Mouse (Mus musculus) CD8-positive naive resting alpha-beta T cell, adult 2 months (primary cell): ENCODE measurements around the gene Nt5dc3.

Experiments
- DNase-seq, 2 experiments: peaks; one replicate each; pipeline ENCODE4 v3.0.0; 2022; ENCODE audit warnings: low read depth in 2 of 2, low spot score in 2 of 2

The Nt5dc3 gene

DNA sequence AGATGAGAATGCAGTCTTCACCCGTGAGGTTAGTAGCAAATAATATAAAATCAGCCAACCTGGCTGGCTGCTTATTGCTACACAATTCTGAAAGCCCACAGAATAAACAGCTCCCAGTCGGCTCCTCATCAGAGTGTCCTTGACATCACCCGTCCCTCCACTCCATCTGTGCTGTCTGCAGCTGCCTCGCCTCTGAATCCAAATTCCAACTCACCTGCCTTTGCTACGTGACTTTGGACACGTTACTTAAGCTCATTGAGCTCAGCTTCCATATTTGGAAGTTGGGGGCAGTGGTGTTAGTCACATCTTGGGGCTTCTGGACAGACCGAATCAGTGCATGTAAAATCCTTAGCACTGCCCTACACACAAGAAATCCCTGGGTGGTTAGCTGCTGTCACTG is 93.3 kb downstream of the Nt5dc3 start:
- DNase-seq, result no peak

DNA sequence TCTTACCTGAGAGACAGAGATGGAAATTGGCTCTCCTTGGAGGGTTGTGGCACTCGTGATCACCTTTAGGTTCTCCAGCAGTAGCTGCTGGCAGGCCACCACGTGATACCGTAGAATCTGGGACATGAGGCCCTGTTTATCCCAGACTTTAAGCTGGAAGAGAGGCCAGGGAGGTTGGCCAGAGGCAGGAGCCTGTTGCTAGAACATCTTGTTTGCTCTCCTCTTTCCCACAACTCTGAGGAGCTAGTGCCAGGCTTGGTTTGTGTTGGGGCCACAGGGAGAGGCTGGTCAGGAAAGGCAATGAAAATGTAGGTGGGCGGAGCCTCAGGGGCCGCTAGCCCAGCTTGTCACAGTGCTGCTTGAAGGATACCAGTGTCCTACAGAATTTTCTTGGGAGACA is 93.8 kb downstream of the Nt5dc3 start:
- no peak for DNase-seq

DNA sequence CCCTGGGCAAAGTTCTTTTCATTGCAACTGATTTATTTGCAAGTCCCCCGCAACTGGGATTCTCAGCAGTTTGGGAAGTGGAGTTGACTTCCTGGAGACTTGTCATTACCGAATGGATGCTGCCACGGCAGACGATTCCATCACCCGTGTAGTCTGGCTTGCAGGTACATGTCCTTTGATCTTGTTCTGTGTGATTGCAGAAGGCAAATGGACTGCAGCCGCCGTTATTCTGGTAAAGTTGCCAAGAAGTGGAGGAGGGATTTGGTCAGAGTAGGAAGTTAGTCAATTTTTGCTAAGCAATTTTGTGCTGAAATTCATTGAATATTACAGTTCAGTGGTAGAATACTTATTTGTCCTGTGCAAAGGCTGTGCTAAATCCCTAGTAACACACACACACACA is 99.9 kb downstream of the Nt5dc3 start:
- no peak for DNase-seq

DNA sequence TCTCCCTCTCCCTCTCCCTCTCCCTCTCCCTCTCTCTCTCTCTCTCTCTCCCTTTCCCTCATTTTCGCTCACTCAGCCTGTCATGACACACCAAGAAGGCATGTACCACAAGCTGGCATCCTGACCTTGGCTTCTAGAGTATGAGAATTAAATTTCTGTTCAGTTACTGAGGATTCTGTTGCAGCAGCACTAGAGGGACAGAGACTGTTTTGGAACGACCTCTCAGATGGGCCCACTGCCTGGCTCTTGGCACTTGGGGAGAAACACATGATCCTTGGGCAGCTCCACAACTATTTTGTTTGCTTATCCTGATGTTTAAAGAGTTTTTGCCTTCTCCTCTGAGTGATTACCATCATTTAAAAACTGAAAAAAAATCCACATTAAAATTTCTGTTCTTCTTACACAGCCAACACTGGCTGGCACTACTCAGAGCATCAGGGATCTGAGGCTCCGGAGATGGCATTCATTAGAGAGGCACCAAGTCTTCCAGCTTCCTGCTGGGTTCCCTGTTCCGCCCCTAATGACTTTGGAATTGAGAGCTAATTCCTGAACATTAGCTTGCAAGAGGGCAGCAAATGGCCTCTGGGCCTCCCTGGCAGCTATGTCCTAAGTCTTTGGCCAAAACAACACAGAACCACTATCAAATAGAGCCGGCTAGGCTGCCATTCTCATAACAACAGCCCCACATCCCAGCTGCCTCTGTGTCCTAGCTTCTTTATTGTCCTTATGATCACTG is 101.4 kb downstream of the Nt5dc3 start:
- no peak for DNase-seq

DNA sequence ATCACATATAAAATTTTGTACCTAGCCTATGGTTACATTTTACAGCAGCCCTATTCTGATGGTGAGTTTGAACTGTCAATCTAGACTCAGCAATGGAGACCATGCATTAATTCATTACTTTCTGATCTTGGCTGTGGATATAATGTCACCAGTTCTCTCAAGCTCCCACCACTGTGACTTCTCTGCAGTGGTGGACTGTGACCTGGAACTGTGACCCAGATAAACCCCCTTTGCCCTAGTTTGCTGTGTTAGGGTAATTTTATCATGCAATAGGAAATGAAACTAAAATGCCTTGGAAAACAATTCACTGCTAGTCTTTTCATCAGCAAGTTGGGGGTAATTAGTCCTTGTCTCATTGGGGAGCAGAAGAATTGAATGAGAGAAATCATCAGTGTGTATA is 102.6 kb downstream of the Nt5dc3 start:
- no peak for DNase-seq

GRCm38 (mm10) chr10:86886434-86886833 is 107.6 kb downstream of the Nt5dc3 start:
- no peak for DNase-seq
